Mouse (Mus musculus): ENCODE measurements around the gene Zfp948.
"Not testable (repeated sequence)": the region's sequence is repeated elsewhere in the genome, so short reads cannot be mapped to it uniquely, and the experiment has no call there.

Zfp948 gene

GRCm38 (mm10) chr17:21635758-21636157, 69.0 kb downstream of the Zfp948 start:
- not testable (repeated sequence) for DNase-seq (ENCODE audit: low spot score)
